Mouse (Mus musculus): ENCODE data around the gene Krt31. TPM values are rescaled to one million over a fixed set of nuclear protein-coding genes. Genes with fewer than 3 reads are reported as not detected.

The Krt31 gene
- polyA plus RNA-seq, 1 experiment: not detected

DNA sequence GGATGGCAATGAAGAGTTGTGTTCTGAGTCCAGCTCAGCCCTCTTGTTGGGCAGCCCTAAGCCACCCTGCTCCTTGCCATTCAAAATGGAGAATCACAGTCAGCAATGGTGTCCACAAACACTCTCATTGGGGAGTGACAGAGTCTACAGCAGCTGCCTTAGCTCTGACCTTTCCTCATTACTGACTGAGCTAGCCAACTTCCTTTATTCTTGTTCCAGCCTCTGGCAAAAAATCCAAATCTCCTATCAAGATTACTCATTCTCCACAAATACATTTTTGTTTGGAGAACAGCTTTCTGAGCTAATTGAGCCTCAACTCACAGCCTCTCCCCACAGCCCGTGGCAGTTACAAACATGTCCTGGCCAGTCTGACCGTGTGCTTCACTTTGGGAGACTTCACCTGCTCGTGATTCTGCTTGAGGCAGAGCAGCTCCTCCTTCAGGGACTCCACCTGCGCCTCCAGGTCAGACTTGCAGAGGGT is 36.6 kb downstream of the Krt31 start:
- no peak overlapping the region for H3K27ac ChIP-seq (ENCODE audit: insufficient read depth, low read length)
- no peaks in the 10 kb centered on the region for H3K27me3 ChIP-seq (ENCODE audit: control insufficient read depth, insufficient read depth, low read length, poor library complexity, severe bottlenecking)
- no peaks in the 10 kb centered on the region for H3K4me1 ChIP-seq (ENCODE audit: control insufficient read depth, insufficient read depth, low read length)
- H3K9me3 ChIP-seq (replicated peaks; ENCODE audit: control insufficient read depth, insufficient read depth, low read length, poor library complexity, severe bottlenecking): no peaks in the 10 kb centered on the region
- H3K36me3 ChIP-seq (ENCODE audit: control insufficient read depth, insufficient read depth, low read length, poor library complexity, severe bottlenecking): no peaks in the 10 kb centered on the region
- no peak overlapping the region for H3K4me3 ChIP-seq (ENCODE audit: low read depth, low read length)
- TF ChIP-seq CTCF (IDR thresholded peaks at IDR 0.05; ENCODE audit: low read depth, low read length) (no peak), EP300 (IDR thresholded peaks at IDR 0.05; ENCODE audit: insufficient read depth, low read depth, low read length) (no peak), POLR2A (IDR thresholded peaks at IDR 0.05; ENCODE audit: insufficient read depth, low read length) (no peak)
- no peak overlapping the region for H3K9ac ChIP-seq (ENCODE audit: low read depth, poor library complexity, severe bottlenecking)

DNA sequence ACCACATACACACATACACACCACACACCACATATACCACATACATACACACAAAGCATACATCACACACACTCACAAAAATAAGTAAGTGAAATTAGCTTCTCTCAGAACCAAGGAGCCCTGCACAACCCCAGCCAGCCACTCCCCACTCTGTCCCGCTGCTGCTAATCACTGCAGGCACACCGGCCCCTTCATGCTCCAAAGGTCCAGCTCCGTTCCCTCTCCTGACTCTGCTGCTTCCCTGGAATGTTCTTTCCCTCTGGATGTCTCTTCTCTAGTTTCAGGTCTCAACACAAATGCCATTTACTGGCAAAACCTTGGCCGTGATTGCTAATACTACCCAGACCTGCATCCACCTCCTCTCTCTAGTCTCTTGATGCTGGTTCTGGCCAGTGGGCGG is 39.7 kb downstream of the Krt31 start:
- no peak overlapping the region for H3K9ac ChIP-seq (ENCODE audit: low read depth, poor library complexity, severe bottlenecking)
- TF ChIP-seq POLR2A (IDR thresholded peaks at IDR 0.05; ENCODE audit: insufficient read depth, low read length) (no peak), EP300 (IDR thresholded peaks at IDR 0.05; ENCODE audit: insufficient read depth, low read depth, low read length) (no peak), CTCF (IDR thresholded peaks at IDR 0.05; ENCODE audit: low read depth, low read length) (no peak)

DNA sequence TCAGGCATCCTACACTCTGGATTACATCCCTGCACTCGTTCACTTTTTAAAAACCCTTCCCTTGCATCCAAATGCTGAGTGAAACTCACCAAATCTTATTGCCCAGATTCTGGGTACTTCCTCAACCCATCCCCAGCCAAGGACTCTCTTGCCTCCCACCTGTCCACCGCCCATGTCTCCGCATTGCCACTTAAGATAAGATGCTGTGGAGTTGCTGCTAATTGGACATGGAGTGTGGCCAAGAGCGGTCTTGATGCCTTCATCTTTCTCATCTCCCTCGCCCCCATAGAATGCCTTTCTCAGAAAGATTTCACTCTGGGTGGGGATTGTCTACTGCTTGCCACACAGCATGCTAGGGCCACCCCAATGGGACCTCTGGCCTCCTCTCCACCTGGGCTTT is 42.0 kb downstream of the Krt31 start:
- TF ChIP-seq EP300 (IDR thresholded peaks at IDR 0.05; ENCODE audit: insufficient read depth, low read depth, low read length) (no peak), CTCF (IDR thresholded peaks at IDR 0.05; ENCODE audit: low read depth, low read length) (no peak), POLR2A (IDR thresholded peaks at IDR 0.05; ENCODE audit: insufficient read depth, low read length) (no peak)
- H3K36me3 ChIP-seq (ENCODE audit: control insufficient read depth, insufficient read depth, low read length, poor library complexity, severe bottlenecking): no peaks in the 10 kb centered on the region
- H3K9me3 ChIP-seq (replicated peaks; ENCODE audit: control insufficient read depth, insufficient read depth, low read length, poor library complexity, severe bottlenecking): no peaks in the 10 kb centered on the region
- H3K9ac ChIP-seq (ENCODE audit: low read depth, poor library complexity, severe bottlenecking): no peak overlapping the region
- no peaks in the 10 kb centered on the region for H3K27me3 ChIP-seq (ENCODE audit: control insufficient read depth, insufficient read depth, low read length, poor library complexity, severe bottlenecking)
- H3K4me1 ChIP-seq (ENCODE audit: control insufficient read depth, insufficient read depth, low read length): no peaks in the 10 kb centered on the region
- no peak overlapping the region for H3K27ac ChIP-seq (ENCODE audit: insufficient read depth, low read length)
- H3K4me3 ChIP-seq (ENCODE audit: low read depth, low read length): no peak overlapping the region

More for the DNA sequence above, 39.7 kb downstream of the Krt31 start:
- H3K36me3 ChIP-seq (ENCODE audit: control insufficient read depth, insufficient read depth, low read length, poor library complexity, severe bottlenecking): no peaks in the 10 kb centered on the region
- H3K27ac ChIP-seq (ENCODE audit: insufficient read depth, low read length): no peak overlapping the region
- no peaks in the 10 kb centered on the region for H3K9me3 ChIP-seq (replicated peaks; ENCODE audit: control insufficient read depth, insufficient read depth, low read length, poor library complexity, severe bottlenecking)
- no peaks in the 10 kb centered on the region for H3K27me3 ChIP-seq (ENCODE audit: control insufficient read depth, insufficient read depth, low read length, poor library complexity, severe bottlenecking)
- H3K4me1 ChIP-seq (ENCODE audit: control insufficient read depth, insufficient read depth, low read length): no peaks in the 10 kb centered on the region
- no peak overlapping the region for H3K4me3 ChIP-seq (ENCODE audit: low read depth, low read length)

DNA sequence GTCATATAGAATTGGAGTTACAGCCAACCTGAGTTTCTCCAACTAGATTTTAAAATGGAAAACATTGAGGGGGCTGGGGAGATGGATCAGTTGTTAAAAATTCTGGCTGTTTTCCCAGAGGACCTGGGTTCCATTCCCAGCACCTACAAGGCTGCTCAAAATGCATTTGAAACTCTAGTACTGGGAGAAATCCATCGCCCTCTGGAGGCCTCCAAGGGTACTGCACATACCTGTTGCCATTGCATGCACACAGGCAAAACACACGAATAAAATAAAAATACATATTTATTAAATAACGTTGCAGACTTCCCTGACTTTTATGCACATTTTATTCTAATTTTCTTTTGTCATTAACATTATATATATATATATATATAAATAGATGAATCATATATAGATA is 43.7 kb downstream of the Krt31 start:
- Histone ChIP-seq H3K4me1 (ENCODE audit: control insufficient read depth, insufficient read depth, low read length) (no peaks in the 10 kb centered on the region), H3K9me3 (replicated peaks; ENCODE audit: control insufficient read depth, insufficient read depth, low read length, poor library complexity, severe bottlenecking) (no peaks in the 10 kb centered on the region), H3K36me3 (ENCODE audit: control insufficient read depth, insufficient read depth, low read length, poor library complexity, severe bottlenecking) (no peaks in the 10 kb centered on the region), H3K9ac (ENCODE audit: low read depth, poor library complexity, severe bottlenecking) (no peak overlapping the region), H3K27ac (ENCODE audit: insufficient read depth, low read length) (no peak overlapping the region), H3K4me3 (ENCODE audit: low read depth, low read length) (no peak overlapping the region), H3K27me3 (ENCODE audit: control insufficient read depth, insufficient read depth, low read length, poor library complexity, severe bottlenecking) (no peaks in the 10 kb centered on the region)
- no peak for TF ChIP-seq POLR2A (IDR thresholded peaks at IDR 0.05; ENCODE audit: insufficient read depth, low read length)
- peak; percentile 15 for TF ChIP-seq CTCF (IDR thresholded peaks at IDR 0.05; ENCODE audit: low read depth, low read length)

DNA sequence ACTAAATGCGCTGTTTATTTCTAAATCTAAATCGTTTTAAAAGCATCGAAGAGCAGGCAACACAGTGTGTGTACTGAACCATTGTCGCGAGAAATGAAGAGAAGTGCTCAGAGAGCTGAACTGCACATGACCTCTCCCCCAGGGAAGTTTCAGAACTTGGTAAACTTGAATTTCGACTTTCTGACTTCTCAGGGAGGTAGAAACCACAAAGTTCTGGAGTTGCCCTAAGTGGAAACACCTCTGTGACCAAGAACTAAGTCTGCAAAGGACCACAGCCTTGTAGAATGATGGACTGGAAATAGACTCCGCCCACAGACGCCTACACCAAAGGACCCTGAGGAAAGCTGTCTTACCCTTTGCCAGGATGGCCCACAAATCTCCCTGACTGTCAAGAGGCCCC is 44.4 kb downstream of the Krt31 start:
- H3K36me3 ChIP-seq (ENCODE audit: control insufficient read depth, insufficient read depth, low read length, poor library complexity, severe bottlenecking): no peaks in the 10 kb centered on the region
- TF ChIP-seq EP300 (IDR thresholded peaks at IDR 0.05; ENCODE audit: insufficient read depth, low read depth, low read length) (no peak), CTCF (IDR thresholded peaks at IDR 0.05; ENCODE audit: low read depth, low read length) (no peak), POLR2A (IDR thresholded peaks at IDR 0.05; ENCODE audit: insufficient read depth, low read length) (no peak)
- H3K9me3 ChIP-seq (replicated peaks; ENCODE audit: control insufficient read depth, insufficient read depth, low read length, poor library complexity, severe bottlenecking): no peaks in the 10 kb centered on the region
- H3K9ac ChIP-seq (ENCODE audit: low read depth, poor library complexity, severe bottlenecking): no peak overlapping the region
- no peaks in the 10 kb centered on the region for H3K4me1 ChIP-seq (ENCODE audit: control insufficient read depth, insufficient read depth, low read length)
- no peak overlapping the region for H3K4me3 ChIP-seq (ENCODE audit: low read depth, low read length)
- H3K27me3 ChIP-seq (ENCODE audit: control insufficient read depth, insufficient read depth, low read length, poor library complexity, severe bottlenecking): no peaks in the 10 kb centered on the region
- H3K27ac ChIP-seq (ENCODE audit: insufficient read depth, low read length): no peak overlapping the region

DNA sequence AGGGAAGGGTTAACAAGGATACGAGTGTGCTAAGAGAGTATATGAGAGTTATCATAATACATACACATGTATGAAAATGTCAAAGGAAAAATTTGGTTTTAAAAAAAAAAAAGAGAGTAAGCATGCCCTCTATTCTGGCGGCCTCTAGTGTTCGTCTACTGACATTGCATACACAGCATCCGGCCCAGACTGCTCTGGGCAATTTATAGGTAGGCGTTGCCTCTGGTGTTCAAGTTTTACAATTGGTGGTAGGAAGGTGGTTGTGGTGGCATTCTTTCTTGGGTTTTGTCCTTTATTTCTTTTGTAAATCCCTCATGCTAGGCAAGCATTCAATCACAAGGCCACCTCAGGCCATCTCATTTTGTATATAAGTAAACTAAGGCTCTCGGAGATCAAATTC is 45.5 kb downstream of the Krt31 start:
- Histone ChIP-seq H3K27ac (ENCODE audit: insufficient read depth, low read length) (no peak overlapping the region), H3K9ac (ENCODE audit: low read depth, poor library complexity, severe bottlenecking) (no peak overlapping the region), H3K36me3 (ENCODE audit: control insufficient read depth, insufficient read depth, low read length, poor library complexity, severe bottlenecking) (no peaks in the 10 kb centered on the region), H3K4me1 (ENCODE audit: control insufficient read depth, insufficient read depth, low read length) (no peaks in the 10 kb centered on the region), H3K27me3 (ENCODE audit: control insufficient read depth, insufficient read depth, low read length, poor library complexity, severe bottlenecking) (no peaks in the 10 kb centered on the region), H3K4me3 (ENCODE audit: low read depth, low read length) (no peak overlapping the region), H3K9me3 (replicated peaks; ENCODE audit: control insufficient read depth, insufficient read depth, low read length, poor library complexity, severe bottlenecking) (no peaks in the 10 kb centered on the region)
- TF ChIP-seq POLR2A (IDR thresholded peaks at IDR 0.05; ENCODE audit: insufficient read depth, low read length): no peak
- TF ChIP-seq CTCF (IDR thresholded peaks at IDR 0.05; ENCODE audit: low read depth, low read length): peak; percentile 60
- no peak for TF ChIP-seq EP300 (IDR thresholded peaks at IDR 0.05; ENCODE audit: insufficient read depth, low read depth, low read length)

Data from ES-Bruce4 (cell line).